Mouse (Mus musculus): ENCODE data around the gene Alox12e.

DNA sequence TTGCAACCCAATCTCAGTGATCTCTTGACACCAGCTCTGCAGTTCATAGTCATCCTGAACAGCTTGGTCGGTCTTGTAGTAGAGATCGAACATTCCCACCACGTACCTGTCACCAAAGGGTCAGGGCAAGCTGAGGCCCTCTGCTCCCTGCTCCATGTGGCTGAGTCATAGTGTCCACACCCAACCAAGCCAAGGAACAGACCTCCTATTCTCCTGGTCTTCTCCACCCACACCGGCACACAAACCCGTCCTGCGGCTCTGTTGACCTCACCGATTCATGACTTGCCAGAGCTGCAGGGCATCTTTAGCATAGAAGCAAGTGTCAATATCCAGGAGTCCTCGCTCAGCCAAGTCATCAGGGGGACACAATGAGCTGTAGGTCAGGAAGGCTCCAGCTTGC is 23.1 kb upstream of the Alox12e start:
- no peak for TF ChIP-seq CTCF (IDR thresholded peaks at IDR 0.05; ENCODE audit: low read depth, low read length)
- no peak for TF ChIP-seq POLR2AphosphoS5 (IDR thresholded peaks at IDR 0.05; ENCODE audit: insufficient replicate concordance, low read depth, low read length)
- no peak for TF ChIP-seq GATA2 (IDR thresholded peaks at IDR 0.05; ENCODE audit: borderline replicate concordance, low read depth, low read length)
- TF ChIP-seq GATA1 (IDR thresholded peaks at IDR 0.05; ENCODE audit: borderline replicate concordance, low read length), result no peak
- no peak for TF ChIP-seq TAL1 (conservative IDR thresholded peaks at IDR 0.05; ENCODE audit: low read depth, low read length)

Data from G1E (cell line).